Mouse (Mus musculus): ENCODE results near the gene Ttyh2.
A peak's percentile ranks its signal among the peaks of the same experiment; 100 is the strongest.

DNA sequence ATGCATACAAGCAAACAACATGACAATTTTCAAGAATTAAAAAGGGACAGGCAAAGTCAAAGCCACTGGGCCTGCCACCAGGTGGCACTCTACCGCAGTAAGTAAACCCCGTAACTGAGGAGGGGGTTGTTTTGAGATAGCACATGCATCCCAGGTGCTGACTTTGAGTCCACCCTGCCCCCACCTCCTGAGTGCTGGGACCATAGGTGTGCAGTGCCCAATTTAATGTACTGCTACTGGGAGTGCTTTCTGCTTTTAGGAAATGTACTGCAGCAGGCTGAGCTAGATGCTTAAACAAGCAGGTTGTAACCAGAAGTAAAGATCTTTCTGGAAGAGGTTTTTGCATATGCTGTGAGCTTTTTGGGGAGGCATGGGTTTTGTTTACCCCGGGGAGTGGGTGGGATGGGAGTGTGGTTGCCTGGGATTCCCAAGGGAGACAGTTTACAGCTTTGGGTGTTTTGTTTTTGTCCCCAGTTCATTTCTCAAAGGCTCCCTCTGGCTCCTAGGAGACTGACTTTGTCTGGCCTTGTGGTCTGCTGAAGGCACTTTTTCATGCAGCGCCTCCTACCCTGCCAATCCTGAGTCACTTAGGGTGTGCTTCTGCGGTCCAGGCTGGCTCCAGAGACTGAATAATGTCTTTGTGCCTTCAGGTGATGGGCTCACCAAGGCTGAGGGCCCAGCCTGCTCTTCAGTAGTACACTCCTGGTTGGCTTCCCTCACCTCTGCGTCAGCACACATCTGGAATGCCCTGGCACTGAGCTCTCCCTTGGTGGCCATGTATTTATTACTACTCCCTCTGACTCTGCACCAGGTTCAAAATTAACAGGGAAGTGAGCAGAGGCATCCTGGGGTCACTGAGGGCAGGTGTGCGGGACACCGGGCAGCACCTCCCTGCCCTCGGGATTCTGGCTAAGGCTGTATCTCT lies 2.2 kb upstream of the Ttyh2 start:
- no peak for TF ChIP-seq POLR2A (IDR thresholded peaks at IDR 0.05; ENCODE audit: low read depth, low read length)
- peak; percentile 90; the same call in 1 of the 2 replicates for TF ChIP-seq CTCF (IDR thresholded peaks at IDR 0.05; ENCODE audit: extremely low read depth, insufficient read length, insufficient replicate concordance, low read depth, low read length)

Data from small intestine, adult 2 months (tissue).